9 mouse cellular contexts compared by ENCODE assay signal in the genomic region with DNA sequence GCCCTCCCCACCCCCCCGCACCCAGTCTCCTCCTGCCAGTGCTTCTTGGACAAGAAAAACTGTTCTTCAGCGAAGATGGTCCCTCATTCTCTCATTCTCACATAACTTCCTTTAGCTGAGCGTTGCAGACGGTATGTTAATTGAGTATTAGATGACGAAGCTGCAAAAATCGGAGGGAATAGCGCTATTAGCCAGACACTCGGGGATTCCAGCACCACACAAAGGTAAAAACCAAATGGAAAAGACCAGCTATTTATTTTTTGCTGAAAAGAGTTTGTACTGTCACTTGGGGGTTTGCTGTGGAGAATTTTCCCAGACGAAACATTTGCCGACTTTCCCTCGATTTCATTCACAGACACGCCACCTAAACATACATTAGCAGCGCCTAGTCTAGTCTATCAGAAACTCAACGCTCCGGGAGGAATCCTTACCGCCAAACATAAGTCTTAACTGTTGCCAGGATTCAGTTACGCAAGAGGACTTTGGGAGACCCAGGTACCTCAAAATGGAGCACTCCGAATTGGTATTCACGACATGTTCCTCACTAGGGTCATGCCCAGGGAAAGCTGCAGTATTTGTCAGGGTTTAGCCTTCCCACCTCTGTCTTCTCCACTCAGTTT.
DNase-seq lines count a peak whose midpoint lies in the region; ATAC-seq and TF ChIP-seq lines count a peak whose summit lies in the region.
"Had no signal": no experiment of that assay in that cellular context is flagged by ENCODE, and none has a peak within 500 bp of the region (broad histone marks: within the 10 kb centered on the region; RNA-seq: fewer than 3 reads in every experiment).

No protein-coding gene starts in this region.

- peaks cover 31% of the 10 kb centered on the region for H3K4me1 ChIP-seq in kidney, embryonic 15.5 days
- peaks cover 40% of the 10 kb centered on the region for H3K4me1 ChIP-seq in embryonic facial prominence, embryonic 15.5 days
- H3K4me1 ChIP-seq in intestine, postnatal 0 days (replicated peaks; ENCODE audit: control insufficient read depth, insufficient read depth, low read length), result peaks cover 4% of the 10 kb centered on the region; the same call in 1 of the 2 replicates
- H3K4me1 ChIP-seq in neural tube, embryonic 12.5 days, result peaks cover 27% of the 10 kb centered on the region

- H3K9ac ChIP-seq in kidney, embryonic 15.5 days, result 0 out of 2 replicates have a peak overlapping the region, but pooled peaks have one; percentile 2
- H3K9ac ChIP-seq in embryonic facial prominence, embryonic 15.5 days, result no peak overlapping the region
- no peak overlapping the region for H3K9ac ChIP-seq in intestine, postnatal 0 days (ENCODE audit: low read depth, low read length)
- 0 out of 2 replicates have a peak overlapping the region, but pooled peaks have one; percentile 3 for H3K9ac ChIP-seq in neural tube, embryonic 12.5 days

- DNase-seq in kidney, adult 18-20 months, result no peak
- DNase-seq in urinary bladder, adult 2 months (ENCODE audit: low spot score), result no peak
- no peak for DNase-seq in cerebellum, adult 9-10 months
- DNase-seq: thymus, postnatal 25 days had no signal

- no peaks in the 10 kb centered on the region for H3K9me3 ChIP-seq in kidney, embryonic 15.5 days (replicated peaks)
- H3K9me3 ChIP-seq in embryonic facial prominence, embryonic 15.5 days (replicated peaks), result no peaks in the 10 kb centered on the region
- H3K9me3 ChIP-seq in intestine, postnatal 0 days (ENCODE audit: control insufficient read depth), result no peaks in the 10 kb centered on the region
- peaks cover 5% of the 10 kb centered on the region; the same call in 1 of the 2 replicates for H3K9me3 ChIP-seq in neural tube, embryonic 12.5 days

- no peaks in the 10 kb centered on the region for H3K27me3 ChIP-seq in kidney, embryonic 15.5 days
- no peaks in the 10 kb centered on the region for H3K27me3 ChIP-seq in embryonic facial prominence, embryonic 15.5 days
- H3K27me3 ChIP-seq in intestine, postnatal 0 days (replicated peaks; ENCODE audit: control insufficient read depth, insufficient read depth, low read length), result no peaks in the 10 kb centered on the region
- H3K27me3 ChIP-seq in neural tube, embryonic 12.5 days (replicated peaks), result no peaks in the 10 kb centered on the region

- no peak for TF ChIP-seq CTCF in intestine, postnatal 0 days (IDR thresholded peaks at IDR 0.05; ENCODE audit: low read depth)

- 30% methylated on average over 19 of the region's 19 CpGs for WGBS in kidney, embryonic 15.5 days
- WGBS in embryonic facial prominence, embryonic 15.5 days, result 14% methylated on average over 19 of the region's 19 CpGs
- WGBS in intestine, postnatal 0 days, result 46% methylated on average over 19 of the region's 19 CpGs
- 49% methylated on average over 19 of the region's 19 CpGs for WGBS in neural tube, embryonic 12.5 days

- peak overlapping the region; percentile 35 for H3K4me3 ChIP-seq in kidney, embryonic 15.5 days (replicated peaks)
- H3K4me3 ChIP-seq in embryonic facial prominence, embryonic 15.5 days (replicated peaks), result peak overlapping the region; percentile 31
- 0 out of 2 replicates have a peak overlapping the region, but pooled peaks have one; percentile 11 for H3K4me3 ChIP-seq in intestine, postnatal 0 days (ENCODE audit: low read depth, low read length)
- peak overlapping the region; percentile 21; the same call in 1 of the 2 replicates for H3K4me3 ChIP-seq in neural tube, embryonic 12.5 days

- peak overlapping the region; percentile 67 for H3K4me2 ChIP-seq in kidney, embryonic 15.5 days
- peak overlapping the region; percentile 54 for H3K4me2 ChIP-seq in embryonic facial prominence, embryonic 15.5 days (replicated peaks)
- H3K4me2 ChIP-seq in intestine, postnatal 0 days (replicated peaks; ENCODE audit: low read depth), result peak overlapping the region; percentile 49
- H3K4me2 ChIP-seq in neural tube, embryonic 12.5 days (replicated peaks), result peak overlapping the region; percentile 66

- peak overlapping the region; percentile 86 for H3K27ac ChIP-seq in kidney, embryonic 15.5 days
- H3K27ac ChIP-seq in embryonic facial prominence, embryonic 15.5 days (replicated peaks), result peak overlapping the region; percentile 93
- 0 out of 2 replicates have a peak overlapping the region, but pooled peaks have one; percentile 28 for H3K27ac ChIP-seq in intestine, postnatal 0 days (ENCODE audit: low read depth, low read length)
- 0 out of 2 replicates have a peak overlapping the region, but pooled peaks have one; percentile 12 for H3K27ac ChIP-seq in neural tube, embryonic 12.5 days

- no peaks in the 10 kb centered on the region for H3K36me3 ChIP-seq in kidney, embryonic 15.5 days
- no peaks in the 10 kb centered on the region for H3K36me3 ChIP-seq in embryonic facial prominence, embryonic 15.5 days
- H3K36me3 ChIP-seq in intestine, postnatal 0 days (ENCODE audit: control insufficient read depth, insufficient read depth), result no peaks in the 10 kb centered on the region
- no peaks in the 10 kb centered on the region for H3K36me3 ChIP-seq in neural tube, embryonic 12.5 days

- no peak for ATAC-seq in kidney, embryonic 15.5 days (replicated peaks; ENCODE audit: low FRiP score)
- ATAC-seq in embryonic facial prominence, embryonic 15.5 days (ENCODE audit: insufficient number of reproducible peaks, low FRiP score, low TSS enrichment, low read depth), result no peak
- ATAC-seq in intestine, postnatal 0 days, result no peak
- ATAC-seq in neural tube, embryonic 12.5 days (ENCODE audit: low FRiP score, low read depth), result no peak
- no peak for ATAC-seq in cerebellum, adult (ENCODE audit: insufficient number of reproducible peaks, low FRiP score, low TSS enrichment)

Comparison
In these comparisons a context has a peak if more than half of its experiments do, and no peak if none do; other contexts are left out.
1. H3K27ac ChIP-seq: peak in every context shown above with its lines; median percentile 93 in embryonic facial prominence, embryonic 15.5 days; 86 in kidney, embryonic 15.5 days; 28 in intestine, postnatal 0 days; 12 in neural tube, embryonic 12.5 days.
2. H3K9ac ChIP-seq: peak in kidney, embryonic 15.5 days (single experiment) and neural tube, embryonic 12.5 days (single experiment); none in embryonic facial prominence, embryonic 15.5 days (single experiment) and intestine, postnatal 0 days (single experiment).
3. Peak in every context shown above with its lines, with median percentiles within 50 percentile points of each other: H3K4me2 ChIP-seq and H3K4me3 ChIP-seq.